Mouse (Mus musculus) gastrocnemius, postnatal 25 days (tissue): ENCODE data around the gene Auh. TPM values are rescaled to one million over a fixed set of nuclear protein-coding genes. Genes with fewer than 3 reads are reported as not detected.

ENCODE experiments used
- DNase-seq: peaks from one replicate; pipeline ENCODE4 v3.0.0; 2022
- total RNA-seq, 2 experiments: library from RNA; stranded (reverse); gene quantifications; 1 replicate in 1 of 2; 2 replicates in 1 of 2; pipeline ENCODE4 v1.2.3; 2021

The Auh gene
- total RNA-seq, 2 experiments from 2014 or later = 62.9 to 64.6 TPM

- DNase-seq = no peak
Observed at GRCm38 (mm10) chr13:52800687-52801341, 128.7 kb downstream of the Auh start.

GRCm38 (mm10) chr13:52800091-52800490 is 129.4 kb downstream of the Auh start:
- DNase-seq = no peak

GRCm38 (mm10) chr13:52794232-52794631 is 135.2 kb downstream of the Auh start:
- no peak for DNase-seq

GRCm38 (mm10) chr13:52793434-52793989 is 136.0 kb downstream of the Auh start:
- no peak for DNase-seq

GRCm38 (mm10) chr13:52792242-52792844 is 137.1 kb downstream of the Auh start:
- DNase-seq = no peak

GRCm38 (mm10) chr13:52790894-52791293 is 138.6 kb downstream of the Auh start:
- DNase-seq = no peak

Other genes starting within 250 kb of the Auh start
- gene Nfil3, start 51.4 kb upstream of the Auh start, total RNA-seq = 10 to 100 TPM; 21.4 to 53.7 TPM